Mouse (Mus musculus) forebrain, embryonic 13.5 days (tissue): ENCODE measurements around the gene Ccdc8. TPM values are rescaled to one million over a fixed set of nuclear protein-coding genes. Genes with fewer than 3 reads are reported as not detected.
A peak's percentile ranks its signal among the peaks of the same experiment; 100 is the strongest.

Source experiments
- ATAC-seq: fragments of 200-750 bp; cut with Nextera tagmentation; 2 replicates; pipeline ENCODE4 v1.8.0; 2017
- H3K27ac ChIP-seq: fragments of 300-500 bp; sonication (generic); 2 replicates; pipeline ENCODE4 v1.5.1; 2015; ENCODE audit warnings: inconsistent platforms, mild to moderate bottlenecking, moderate library complexity
- H3K27me3 ChIP-seq: fragments of 300-500 bp; sonication (generic); 2 replicates; pipeline ENCODE4 v1.6.1; 2015; ENCODE audit warnings: mild to moderate bottlenecking, inconsistent platforms
- H3K36me3 ChIP-seq: fragments of 300-500 bp; sonication (generic); 2 replicates; pipeline ENCODE4 v1.6.1; 2015; ENCODE audit warnings: mild to moderate bottlenecking, inconsistent platforms; ENCODE audit not compliant: poor library complexity, severe bottlenecking
- H3K4me1 ChIP-seq: fragments of 300-500 bp; sonication (generic); 2 replicates; pipeline ENCODE4 v1.6.1; 2015; ENCODE audit warnings: inconsistent platforms
- H3K4me2 ChIP-seq: fragments of 300-500 bp; sonication (generic); 2 replicates; pipeline ENCODE4 v1.6.1; 2015; ENCODE audit warnings: inconsistent platforms, mild to moderate bottlenecking, moderate library complexity
- H3K4me3 ChIP-seq: fragments of 300-500 bp; sonication (generic); 2 replicates; pipeline ENCODE4 v1.5.1; 2015; ENCODE audit warnings: mild to moderate bottlenecking, inconsistent platforms
- H3K9ac ChIP-seq: fragments of 300-500 bp; sonication (generic); 2 replicates; pipeline ENCODE4 v1.6.1; 2015; ENCODE audit warnings: mild to moderate bottlenecking, inconsistent platforms
- H3K9me3 ChIP-seq: fragments of 300-500 bp; sonication (generic); replicated peaks from 2 replicates; pipeline ENCODE4 v1.6.1; 2016; ENCODE audit warnings: inconsistent platforms
- WGBS: fragments of 180-500 bp; shearing (Covaris S2); methylation state at CpG from one replicate; pipeline ENCODE4 v1.1.7; 2015; 5-methylcytosine and 5-hydroxymethylcytosine counted together
- polyA plus RNA-seq: library from polyadenylated mRNA; unstranded; fragments of >200 nt; fragmentation: Nextera tagmentation; extraction: Ambion mirVana; gene quantifications from 2 replicates; pipeline ENCODE4 v1.2.1, GENCODE M21; 2015

Gene Ccdc8
- polyA plus RNA-seq = 6.0 and 8.6 TPM in 2 replicates

DNA sequence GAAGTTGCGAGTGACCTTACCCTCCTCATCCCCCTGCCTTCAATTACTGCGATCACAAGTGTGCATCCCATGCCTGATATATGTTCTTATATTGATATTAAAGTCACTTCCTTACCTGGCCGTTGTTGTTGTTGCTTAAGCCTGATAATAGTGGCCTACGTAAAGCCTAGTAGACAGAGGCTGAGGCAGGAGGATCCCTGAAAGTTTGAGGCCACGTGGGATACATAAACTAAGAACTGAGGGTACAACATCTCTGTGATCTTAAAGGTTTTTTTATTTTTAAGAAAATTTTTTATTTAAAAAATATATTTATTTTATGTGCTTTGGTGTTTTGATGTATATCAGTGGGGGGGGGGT is at the start of gene Ccdc8:
Gene Ccdc8 (plus strand): TSS at position 258 of the 357 bp plus-strand sequence.
- 0 out of 2 replicates have a peak, but pooled peaks cover 4% of the 10 kb centered on the region for H3K36me3 ChIP-seq
- no peak for ATAC-seq
- peak within 1 kb of the TSS; percentile 66 for H3K4me2 ChIP-seq
- peaks cover 78% of the 10 kb centered on the region for H3K4me1 ChIP-seq
- H3K4me3 ChIP-seq = peak within 1 kb of the TSS; percentile 40
- peak within 1 kb of the TSS; percentile 72 for H3K27ac ChIP-seq
- H3K27me3 ChIP-seq = no peaks in the 10 kb centered on the region
- 96% methylated on average over 5 of the region's 5 CpGs for WGBS
- peak within 1 kb of the TSS; percentile 73; the same call in 1 of the 2 replicates for H3K9ac ChIP-seq
- H3K9me3 ChIP-seq = no peaks in the 10 kb centered on the region

DNA sequence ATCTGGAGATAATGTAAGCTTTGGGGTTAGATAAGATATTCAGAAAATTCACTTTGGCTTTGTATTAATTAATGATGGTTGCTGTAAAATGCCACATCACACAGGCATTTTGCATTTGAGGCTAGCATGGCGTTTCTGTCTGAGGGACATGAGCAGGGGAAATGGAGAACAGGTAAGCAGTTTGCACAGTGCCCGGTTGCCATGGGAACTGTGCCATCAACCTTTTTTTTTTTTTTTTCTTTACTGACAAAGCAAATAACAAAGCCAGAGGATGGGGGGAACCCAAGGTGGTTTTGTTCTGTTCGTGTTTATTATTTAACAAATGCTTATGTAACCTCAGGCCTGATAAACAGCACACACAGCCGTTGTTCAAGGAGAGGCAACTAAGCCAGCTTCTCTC is 49.6 kb upstream of the Ccdc8 start:
- no peak overlapping the region for H3K4me2 ChIP-seq
- peaks cover 82% of the 10 kb centered on the region for H3K4me1 ChIP-seq

GRCm38 (mm10) chr7:16944061-16944807 is 48.3 kb upstream of the Ccdc8 start, which contains the start of gene Pnmal2:
Gene Pnmal2, plus strand, starts transcription at chr7:16944682.
- Histone ChIP-seq H3K27ac (peak within 1 kb of the TSS; percentile 92), H3K4me1 (peaks cover 82% of the 10 kb centered on the region), H3K4me3 (peak within 1 kb of the TSS; percentile 64), H3K27me3 (peaks cover 39% of the 10 kb centered on the region), H3K9me3 (no peaks in the 10 kb centered on the region), H3K36me3 (no peaks in the 10 kb centered on the region), H3K9ac (peak within 1 kb of the TSS; percentile 84), H3K4me2 (peak within 1 kb of the TSS; percentile 86)
- WGBS = 13% methylated on average over 35 of the region's 36 CpGs
- ATAC-seq = peak; percentile 93

More for the DNA sequence above, 49.6 kb upstream of the Ccdc8 start:
- Histone ChIP-seq H3K27ac (peak overlapping the region; percentile 92), H3K27me3 (peaks cover 25% of the 10 kb centered on the region), H3K9ac (no peak overlapping the region), H3K4me3 (no peak overlapping the region), H3K9me3 (no peaks in the 10 kb centered on the region), H3K36me3 (no peaks in the 10 kb centered on the region)
- 40% methylated on average over 4 of the region's 4 CpGs for WGBS
- no peak for ATAC-seq

DNA sequence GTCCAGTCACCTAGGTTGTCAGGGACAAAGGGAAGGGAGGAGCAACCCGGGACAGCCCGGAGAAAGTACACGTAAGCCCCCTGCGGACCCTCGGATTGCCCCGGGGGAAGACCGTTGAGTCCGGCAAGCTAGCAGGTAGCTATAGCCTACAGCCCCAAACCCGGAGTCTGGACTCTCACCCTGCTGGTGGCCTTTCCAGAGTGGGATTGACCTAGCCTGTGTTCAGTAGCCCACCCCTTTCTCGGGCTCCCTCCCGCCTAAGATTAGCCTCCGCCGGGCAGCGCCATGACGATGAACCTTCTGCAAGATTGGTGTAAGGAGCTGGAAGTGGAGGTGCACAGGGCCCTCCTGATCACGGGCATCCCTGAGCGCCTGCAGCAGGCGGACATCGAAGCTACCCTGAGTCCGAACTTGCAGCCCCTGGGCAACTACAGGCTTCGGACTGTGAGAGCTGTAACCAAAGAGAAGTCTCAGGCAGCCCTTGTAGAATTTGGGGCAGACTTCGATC is 47.6 kb upstream of the Ccdc8 start:
- H3K9ac ChIP-seq = peak overlapping the region; percentile 84
- no peaks in the 10 kb centered on the region for H3K36me3 ChIP-seq
- 1% methylated on average over 22 of the region's 22 CpGs for WGBS
- no peaks in the 10 kb centered on the region for H3K9me3 ChIP-seq
- peak overlapping the region; percentile 86 for H3K4me2 ChIP-seq
- H3K27ac ChIP-seq = peak overlapping the region; percentile 92
- peaks cover 44% of the 10 kb centered on the region for H3K27me3 ChIP-seq
- ATAC-seq = peak; percentile 46; the same call in 1 of the 2 replicates
- peaks cover 83% of the 10 kb centered on the region for H3K4me1 ChIP-seq
- peak overlapping the region; percentile 64 for H3K4me3 ChIP-seq

DNA sequence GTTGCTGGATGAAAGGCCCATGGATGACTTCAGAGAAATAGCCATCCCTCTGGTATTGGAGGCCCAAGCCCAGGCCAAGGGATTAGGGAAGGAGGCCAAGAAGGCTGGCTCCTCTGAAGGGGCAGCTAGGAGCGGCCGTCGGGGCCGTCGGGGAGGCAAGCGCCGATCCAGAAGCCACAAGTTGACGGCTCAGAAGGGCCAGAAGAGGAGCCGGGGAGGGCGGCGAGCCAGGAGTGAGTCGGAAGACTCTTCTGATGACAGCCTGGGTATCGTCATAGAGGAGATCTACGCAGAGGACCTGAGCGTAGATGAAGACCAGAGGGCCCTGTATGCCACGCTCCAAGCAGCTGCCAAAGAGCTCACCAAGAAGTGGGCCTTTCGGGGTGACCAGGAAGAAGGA is 47.1 kb upstream of the Ccdc8 start:
- 12% methylated on average over 17 of the region's 17 CpGs for WGBS
- H3K27me3 ChIP-seq = peaks cover 44% of the 10 kb centered on the region

DNA sequence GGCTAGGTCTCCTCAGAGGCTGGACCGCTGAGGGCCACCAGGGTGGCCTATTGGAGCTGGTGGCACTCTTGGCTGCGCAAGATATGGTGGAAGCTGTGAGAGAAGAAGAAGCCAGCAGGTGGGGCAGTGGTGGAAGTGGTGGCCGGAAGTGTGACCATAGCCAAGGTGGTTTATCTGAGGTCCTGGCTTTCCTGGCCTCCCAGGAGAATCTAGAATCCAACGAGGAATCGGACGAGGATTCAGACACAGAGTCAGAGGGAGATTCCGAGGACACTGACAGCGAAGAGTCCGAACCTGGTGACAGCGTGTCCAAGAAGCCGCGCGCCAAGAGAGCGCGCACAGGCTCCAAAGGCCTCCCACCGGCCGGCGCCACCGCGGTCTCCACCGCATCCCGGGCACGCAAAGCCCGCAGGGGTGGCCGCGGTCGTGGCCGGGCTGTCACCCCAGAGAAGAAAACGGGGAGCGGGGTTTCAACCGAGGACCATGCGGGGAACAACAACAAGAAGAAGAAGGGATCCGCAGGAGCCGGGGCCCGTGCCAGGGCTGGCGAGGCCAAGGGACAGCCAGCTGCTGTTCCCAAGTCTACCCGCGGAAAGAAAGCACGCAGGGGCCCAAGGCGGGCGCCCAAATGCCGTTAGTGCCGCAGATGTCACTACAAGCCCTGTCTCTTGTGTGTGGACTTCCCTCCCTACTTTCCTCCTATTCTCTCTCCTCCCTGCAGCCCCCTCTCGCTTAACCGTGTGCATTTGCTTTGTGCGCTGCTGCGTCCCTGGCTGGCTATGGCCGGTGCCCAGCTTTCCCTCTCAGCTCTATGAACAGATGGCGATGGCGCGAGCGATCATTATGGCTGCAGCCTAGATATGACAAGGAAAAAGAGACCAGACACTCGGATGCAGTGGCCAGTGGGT is 45.8 kb upstream of the Ccdc8 start:
- peak overlapping the region; percentile 86 for H3K4me2 ChIP-seq
- no peaks in the 10 kb centered on the region for H3K9me3 ChIP-seq
- H3K36me3 ChIP-seq = no peaks in the 10 kb centered on the region
- peak overlapping the region; percentile 84 for H3K9ac ChIP-seq
- H3K27me3 ChIP-seq = peaks cover 44% of the 10 kb centered on the region
- peaks cover 78% of the 10 kb centered on the region for H3K4me1 ChIP-seq
- 2% methylated on average over 52 of the region's 53 CpGs for WGBS
- no peak for ATAC-seq
- peak overlapping the region; percentile 80 for H3K27ac ChIP-seq
- H3K4me3 ChIP-seq = peak overlapping the region; percentile 64

More for the DNA sequence above, 47.1 kb upstream of the Ccdc8 start:
- H3K9ac ChIP-seq = peak overlapping the region; percentile 84
- H3K4me1 ChIP-seq = peaks cover 83% of the 10 kb centered on the region
- peak overlapping the region; percentile 92 for H3K27ac ChIP-seq
- no peaks in the 10 kb centered on the region for H3K36me3 ChIP-seq
- no peak for ATAC-seq
- H3K4me3 ChIP-seq = peak overlapping the region; percentile 64
- H3K4me2 ChIP-seq = peak overlapping the region; percentile 86
- H3K9me3 ChIP-seq = no peaks in the 10 kb centered on the region

DNA sequence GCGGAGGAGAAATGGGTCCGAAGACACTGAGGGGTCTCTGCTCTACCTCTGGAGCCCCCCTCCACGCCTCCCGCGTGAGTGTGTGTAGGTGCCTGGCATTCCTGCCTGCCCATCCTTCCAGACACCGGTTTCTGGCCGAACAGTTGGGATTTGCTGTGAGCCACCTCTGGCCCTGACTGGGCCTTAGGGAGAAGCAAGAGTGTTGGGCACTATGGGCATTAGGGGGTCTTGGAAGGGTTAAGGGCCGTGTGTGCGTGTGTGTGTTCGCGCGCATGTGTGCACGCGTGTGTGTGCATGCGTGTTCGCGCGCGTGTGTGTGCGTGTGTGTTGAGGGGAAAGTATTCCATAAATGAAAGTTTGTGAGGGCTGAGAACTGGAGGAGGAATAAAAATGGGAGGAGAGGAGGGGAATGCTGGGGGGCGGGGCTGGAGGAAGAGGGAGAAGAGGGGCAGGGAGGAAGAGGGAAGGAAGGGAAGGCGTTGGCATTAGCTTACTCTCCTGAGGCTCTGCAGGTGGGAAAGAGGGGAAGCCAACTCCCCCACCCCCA is 45.1 kb upstream of the Ccdc8 start:
- WGBS = 13% methylated on average over 22 of the region's 22 CpGs
- peak overlapping the region; percentile 84 for H3K9ac ChIP-seq
- H3K4me1 ChIP-seq = peaks cover 78% of the 10 kb centered on the region
- H3K27me3 ChIP-seq = peaks cover 44% of the 10 kb centered on the region
- no peaks in the 10 kb centered on the region for H3K9me3 ChIP-seq
- ATAC-seq = no peak
- H3K36me3 ChIP-seq = no peaks in the 10 kb centered on the region
- peak overlapping the region; percentile 64 for H3K4me3 ChIP-seq
- H3K4me2 ChIP-seq = peak overlapping the region; percentile 86
- peak overlapping the region; percentile 80 for H3K27ac ChIP-seq

DNA sequence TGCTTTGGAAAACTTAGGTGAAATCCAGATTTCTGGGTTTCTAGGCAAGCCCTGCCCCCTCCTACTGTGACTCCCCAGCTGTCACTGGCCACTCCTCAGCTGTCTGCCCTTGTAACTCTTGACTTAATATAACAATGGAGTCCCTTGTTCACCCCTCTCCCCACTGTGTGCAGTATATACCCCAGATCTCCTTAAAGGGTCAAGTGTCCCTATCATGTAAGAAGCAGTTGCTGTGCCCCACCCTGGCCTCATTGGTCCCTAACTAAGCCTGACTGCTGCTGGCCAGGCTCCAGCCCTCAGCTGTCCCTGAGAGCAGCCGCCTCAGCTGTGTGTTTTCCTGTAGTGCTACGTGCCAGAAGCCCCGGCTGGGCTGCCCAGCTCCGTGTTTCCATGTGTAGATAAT is 44.5 kb upstream of the Ccdc8 start:
- H3K27me3 ChIP-seq = peaks cover 44% of the 10 kb centered on the region
- no peak; the same call in 1 of the 2 replicates for ATAC-seq
- H3K9ac ChIP-seq = peak overlapping the region; percentile 84
- H3K27ac ChIP-seq = peak overlapping the region; percentile 80
- H3K36me3 ChIP-seq = no peaks in the 10 kb centered on the region
- H3K4me2 ChIP-seq = peak overlapping the region; percentile 86
- WGBS = 10% methylated on average over 4 of the region's 4 CpGs
- no peaks in the 10 kb centered on the region for H3K9me3 ChIP-seq
- peaks cover 76% of the 10 kb centered on the region for H3K4me1 ChIP-seq
- H3K4me3 ChIP-seq = peak overlapping the region; percentile 64

DNA sequence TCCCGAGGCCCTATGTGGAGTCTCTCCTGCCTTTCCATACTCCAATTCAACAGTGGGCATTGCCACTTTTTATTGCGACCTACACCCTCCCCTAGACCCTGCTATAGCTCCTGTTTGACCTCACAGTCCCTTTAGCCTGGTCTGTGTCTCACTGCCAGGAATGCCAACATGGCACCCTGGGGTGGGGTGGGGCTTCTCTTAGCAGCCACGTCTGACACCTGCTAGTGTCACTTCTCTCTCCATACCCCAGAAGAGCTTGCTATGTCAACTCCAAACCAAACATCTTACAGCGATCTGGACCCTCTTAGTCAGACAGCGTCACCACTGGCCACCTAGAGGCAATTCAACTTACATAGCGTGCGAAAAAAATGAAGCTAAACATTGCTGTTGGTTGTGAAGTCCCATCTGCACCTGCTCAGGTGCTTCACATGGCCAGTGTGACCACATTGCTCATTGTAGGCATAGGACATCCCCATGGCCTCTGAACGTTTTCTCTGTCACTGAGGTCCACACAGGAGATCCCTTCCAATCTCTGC is 43.5 kb upstream of the Ccdc8 start:
- Histone ChIP-seq H3K36me3 (no peaks in the 10 kb centered on the region), H3K4me3 (peak overlapping the region; percentile 64), H3K9me3 (no peaks in the 10 kb centered on the region), H3K4me2 (peak overlapping the region; percentile 86), H3K4me1 (peaks cover 65% of the 10 kb centered on the region), H3K27ac (0 out of 2 replicates have a peak overlapping the region, but pooled peaks have one; percentile 66), H3K9ac (peak overlapping the region; percentile 84), H3K27me3 (peaks cover 44% of the 10 kb centered on the region)
- no peak for ATAC-seq
- 62% methylated on average over 8 of the region's 8 CpGs for WGBS

GRCm38 (mm10) chr7:16949908-16950841 is 42.3 kb upstream of the Ccdc8 start:
- Histone ChIP-seq H3K4me3 (peak overlapping the region; percentile 28), H3K9ac (peak overlapping the region; percentile 52), H3K9me3 (no peaks in the 10 kb centered on the region; the same call in 1 of the 2 replicates), H3K27me3 (peaks cover 42% of the 10 kb centered on the region), H3K27ac (peak overlapping the region; percentile 66), H3K36me3 (no peaks in the 10 kb centered on the region), H3K4me1 (peaks cover 57% of the 10 kb centered on the region), H3K4me2 (peak overlapping the region; percentile 86)
- 12% methylated on average over 29 of the region's 29 CpGs for WGBS
- ATAC-seq = peak; percentile 68
